Mouse (Mus musculus) heart, postnatal 0 days (tissue): ENCODE data around the gene Sec23b.

ENCODE experiments used
- CTCF ChIP-seq: IDR thresholded peaks from 2 replicates; pipeline ENCODE4 v1.5.1; 2016; ENCODE audit warnings: antibody characterized with exemption, control low read depth, low read depth
- EP300 ChIP-seq: IDR thresholded peaks from 2 replicates; pipeline ENCODE4 v1.6.1; 2016; ENCODE audit warnings: antibody characterized with exemption, low read depth

DNA sequence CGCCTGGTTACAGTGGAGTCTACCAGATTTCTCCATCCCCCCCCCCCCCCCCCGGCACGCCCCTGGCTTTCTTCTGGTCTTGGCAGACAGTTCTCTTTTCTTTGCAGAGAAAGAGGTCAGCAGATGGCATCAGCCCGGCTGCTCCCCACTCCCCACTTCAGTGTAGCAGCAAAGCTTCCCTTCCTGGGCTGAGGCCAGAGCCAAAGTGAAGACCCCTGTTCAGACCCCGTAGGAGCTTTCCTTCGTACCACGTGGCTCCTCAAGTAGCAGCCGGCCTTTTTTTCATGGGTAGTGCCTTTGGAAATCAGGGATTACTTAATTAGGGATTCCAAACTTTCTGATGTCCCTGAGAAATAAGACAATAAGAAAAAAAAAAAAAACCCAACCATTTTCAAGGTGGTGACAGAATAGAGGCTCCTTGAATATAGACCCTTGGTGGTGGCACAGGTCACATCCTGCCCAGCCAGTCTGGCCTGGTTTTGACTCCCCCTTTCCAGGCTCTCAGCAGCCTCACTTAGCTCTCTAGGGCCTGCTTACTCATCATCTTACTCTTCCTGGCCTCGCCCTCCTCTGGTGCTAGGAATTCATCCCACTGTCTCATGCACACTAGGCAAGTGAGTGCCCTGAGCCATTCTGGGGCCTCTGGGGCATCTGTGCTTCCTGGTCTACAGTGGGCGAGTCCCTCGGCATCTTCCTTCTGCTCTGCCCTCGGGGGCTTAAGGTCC, 81.8 kb downstream of the Sec23b start:
- no peak for TF ChIP-seq EP300
- TF ChIP-seq CTCF = no peak
